Mouse (Mus musculus): ENCODE data around the gene Mindy3. TPM values are rescaled to one million over a fixed set of nuclear protein-coding genes. Genes with fewer than 3 reads are reported as not detected.

Mindy3 gene
- total RNA-seq (2014; fragmentation: Nextera tagmentation) (62.8 and 64.4 TPM in 2 replicates), total RNA-seq (2017) (46.4 and 53.9 TPM in 2 replicates), polyA plus RNA-seq (2012) (91.7 and 113 TPM in 2 replicates)

DNA sequence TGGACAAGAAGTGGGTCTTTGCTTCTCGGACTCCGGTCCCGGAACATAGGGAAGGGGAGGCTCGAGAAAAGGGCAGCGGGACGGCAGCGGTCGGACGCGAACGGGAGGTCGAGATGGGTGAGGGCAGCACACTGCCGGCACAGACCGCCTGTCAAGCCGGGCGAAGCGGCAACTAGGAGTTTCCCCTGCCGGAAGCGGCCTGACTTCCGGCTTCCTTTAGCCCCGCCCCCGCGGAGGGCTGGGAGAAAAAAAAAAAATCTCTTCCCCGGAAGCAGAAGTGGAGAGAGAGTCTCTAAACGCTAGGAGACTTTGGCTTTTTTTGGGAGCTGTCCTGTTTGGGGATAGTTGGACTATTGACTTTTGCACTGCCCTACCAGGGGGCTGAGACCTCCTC, at the start of gene Mindy3:
Gene Mindy3, minus strand, starts transcription at position 209 of the 394 bp plus-strand sequence.
- H3K4me1 ChIP-seq (ENCODE audit: insufficient read depth, low read depth, low read length) = peaks cover 26% of the 10 kb centered on the region
- ATAC-seq (ENCODE audit: extremely low read depth, insufficient number of reproducible peaks, low FRiP score, poor library complexity, severe bottlenecking) (peak; percentile 84), DNase-seq (ENCODE audit: low spot score) (peak; percentile 67)
- H3K9me3 ChIP-seq (replicated peaks) = no peaks in the 10 kb centered on the region
- TF ChIP-seq GATA2 (IDR thresholded peaks at IDR 0.05; ENCODE audit: borderline replicate concordance, low read depth, low read length) (no peak), TAL1 (conservative IDR thresholded peaks at IDR 0.05; ENCODE audit: low read depth, low read length) (no peak), GATA1 (IDR thresholded peaks at IDR 0.05; ENCODE audit: borderline replicate concordance, low read length) (no peak), POLR2AphosphoS5 (IDR thresholded peaks at IDR 0.05; ENCODE audit: insufficient replicate concordance, low read depth, low read length) (no peak), CTCF (IDR thresholded peaks at IDR 0.05; ENCODE audit: low read depth, low read length) (no peak)
- H3K36me3 ChIP-seq (replicated peaks) = peaks cover 17% of the 10 kb centered on the region
- peaks cover 4% of the 10 kb centered on the region; the same call in 1 of the 2 replicates for H3K27me3 ChIP-seq (ENCODE audit: insufficient read depth, low read length)
- peak within 1 kb of the TSS; percentile 97 for H3K4me3 ChIP-seq (ENCODE audit: low read depth, low read length)

DNA sequence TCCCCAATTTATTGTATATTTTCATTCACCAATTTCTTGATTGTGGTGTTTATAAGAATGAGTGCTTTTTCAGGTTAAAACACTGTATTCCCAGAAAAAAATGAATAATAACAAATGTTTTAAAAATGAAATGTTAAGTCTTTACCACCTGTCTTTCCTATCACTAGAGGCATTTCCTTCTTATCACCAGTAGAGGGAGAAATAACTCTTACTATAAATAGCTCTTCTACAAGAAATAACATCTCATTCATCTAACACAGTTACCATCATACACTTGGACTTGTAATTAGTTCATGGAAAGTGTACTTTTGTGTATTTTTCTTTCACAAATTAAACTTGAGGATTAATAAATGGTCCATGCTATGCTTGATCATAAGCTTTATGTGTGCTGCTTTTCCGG, 40.5 kb upstream of the Mindy3 start:
- H3K4me1 ChIP-seq (ENCODE audit: insufficient read depth, low read depth, low read length) = no peaks in the 10 kb centered on the region
- no peaks in the 10 kb centered on the region for H3K36me3 ChIP-seq (replicated peaks)
- H3K27me3 ChIP-seq (ENCODE audit: insufficient read depth, low read length) = 0 out of 2 replicates have a peak, but pooled peaks cover 2% of the 10 kb centered on the region
- ATAC-seq (ENCODE audit: extremely low read depth, insufficient number of reproducible peaks, low FRiP score, poor library complexity, severe bottlenecking) = no peak
- no peaks in the 10 kb centered on the region for H3K9me3 ChIP-seq (replicated peaks)
- TF ChIP-seq GATA2 (IDR thresholded peaks at IDR 0.05; ENCODE audit: borderline replicate concordance, low read depth, low read length) (no peak), POLR2AphosphoS5 (IDR thresholded peaks at IDR 0.05; ENCODE audit: insufficient replicate concordance, low read depth, low read length) (no peak), GATA1 (IDR thresholded peaks at IDR 0.05; ENCODE audit: borderline replicate concordance, low read length) (no peak), TAL1 (conservative IDR thresholded peaks at IDR 0.05; ENCODE audit: low read depth, low read length) (no peak), CTCF (IDR thresholded peaks at IDR 0.05; ENCODE audit: low read depth, low read length) (no peak)
- DNase-seq (ENCODE audit: low spot score) = no peak
- H3K4me3 ChIP-seq (ENCODE audit: low read depth, low read length) = no peak overlapping the region

DNA sequence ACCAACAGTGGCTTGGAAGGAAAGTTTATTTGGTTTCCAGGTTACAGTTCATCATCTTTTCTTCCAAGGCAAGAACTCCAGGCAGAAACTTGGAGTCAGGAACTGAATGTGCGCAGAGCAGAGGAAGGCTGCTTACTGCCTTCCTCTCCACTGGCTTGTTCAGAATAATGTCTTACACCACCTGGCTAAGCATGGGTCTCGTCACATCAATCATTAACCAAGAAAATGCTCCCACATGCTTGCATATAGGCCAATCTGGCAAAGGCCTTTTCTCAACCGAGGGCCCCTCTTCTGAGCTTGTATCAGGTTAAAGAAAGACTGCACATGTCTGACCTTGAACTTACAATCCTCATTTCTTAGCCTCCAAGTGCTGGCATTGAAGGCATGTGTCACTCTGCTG, 30.8 kb upstream of the Mindy3 start:
- Histone ChIP-seq H3K36me3 (replicated peaks) (no peaks in the 10 kb centered on the region), H3K4me3 (ENCODE audit: low read depth, low read length) (no peak overlapping the region)

DNA sequence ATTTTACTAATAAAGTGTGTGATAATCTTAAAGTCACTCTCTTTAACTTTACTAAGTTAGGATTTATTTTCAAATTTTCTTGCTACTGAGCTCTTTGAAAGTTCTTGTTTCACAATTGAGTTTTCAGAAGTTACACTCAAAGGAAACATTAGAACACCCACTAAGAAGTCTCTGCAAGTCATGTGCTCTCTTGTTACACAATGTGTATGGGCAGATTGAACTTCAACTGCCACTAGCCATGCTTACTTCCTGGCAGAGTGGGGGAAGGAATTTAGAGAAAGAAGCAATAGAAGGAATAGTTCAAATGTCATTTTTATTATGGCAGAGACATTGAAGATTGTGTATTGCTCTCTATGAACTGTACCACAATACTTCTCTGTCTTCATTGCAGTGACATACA, 20.9 kb upstream of the Mindy3 start:
- Histone ChIP-seq H3K4me1 (ENCODE audit: insufficient read depth, low read depth, low read length) (no peaks in the 10 kb centered on the region), H3K27me3 (ENCODE audit: insufficient read depth, low read length) (peaks cover 3% of the 10 kb centered on the region; the same call in 1 of the 2 replicates), H3K36me3 (replicated peaks) (no peaks in the 10 kb centered on the region), H3K4me3 (ENCODE audit: low read depth, low read length) (no peak overlapping the region), H3K9me3 (replicated peaks) (no peaks in the 10 kb centered on the region)
- no peak for DNase-seq (ENCODE audit: low spot score)
- TF ChIP-seq GATA2 (IDR thresholded peaks at IDR 0.05; ENCODE audit: borderline replicate concordance, low read depth, low read length) = no peak
- no peak for TF ChIP-seq POLR2AphosphoS5 (IDR thresholded peaks at IDR 0.05; ENCODE audit: insufficient replicate concordance, low read depth, low read length)
- no peak for TF ChIP-seq GATA1 (IDR thresholded peaks at IDR 0.05; ENCODE audit: borderline replicate concordance, low read length)
- TF ChIP-seq CTCF (IDR thresholded peaks at IDR 0.05; ENCODE audit: low read depth, low read length) = no peak
- no peak for TF ChIP-seq TAL1 (conservative IDR thresholded peaks at IDR 0.05; ENCODE audit: low read depth, low read length)
- ATAC-seq (ENCODE audit: extremely low read depth, insufficient number of reproducible peaks, low FRiP score, poor library complexity, severe bottlenecking) = no peak

More for the DNA sequence above, 30.8 kb upstream of the Mindy3 start:
- no peak for DNase-seq (ENCODE audit: low spot score)
- no peaks in the 10 kb centered on the region; the same call in 1 of the 2 replicates for H3K27me3 ChIP-seq (ENCODE audit: insufficient read depth, low read length)
- ATAC-seq (ENCODE audit: extremely low read depth, insufficient number of reproducible peaks, low FRiP score, poor library complexity, severe bottlenecking) = no peak
- no peaks in the 10 kb centered on the region for H3K9me3 ChIP-seq (replicated peaks)
- TF ChIP-seq POLR2AphosphoS5 (IDR thresholded peaks at IDR 0.05; ENCODE audit: insufficient replicate concordance, low read depth, low read length) = no peak
- no peak for TF ChIP-seq CTCF (IDR thresholded peaks at IDR 0.05; ENCODE audit: low read depth, low read length)
- TF ChIP-seq TAL1 (conservative IDR thresholded peaks at IDR 0.05; ENCODE audit: low read depth, low read length) = no peak
- TF ChIP-seq GATA1 (IDR thresholded peaks at IDR 0.05; ENCODE audit: borderline replicate concordance, low read length) = no peak
- no peak for TF ChIP-seq GATA2 (IDR thresholded peaks at IDR 0.05; ENCODE audit: borderline replicate concordance, low read depth, low read length)
- no peaks in the 10 kb centered on the region for H3K4me1 ChIP-seq (ENCODE audit: insufficient read depth, low read depth, low read length)

DNA sequence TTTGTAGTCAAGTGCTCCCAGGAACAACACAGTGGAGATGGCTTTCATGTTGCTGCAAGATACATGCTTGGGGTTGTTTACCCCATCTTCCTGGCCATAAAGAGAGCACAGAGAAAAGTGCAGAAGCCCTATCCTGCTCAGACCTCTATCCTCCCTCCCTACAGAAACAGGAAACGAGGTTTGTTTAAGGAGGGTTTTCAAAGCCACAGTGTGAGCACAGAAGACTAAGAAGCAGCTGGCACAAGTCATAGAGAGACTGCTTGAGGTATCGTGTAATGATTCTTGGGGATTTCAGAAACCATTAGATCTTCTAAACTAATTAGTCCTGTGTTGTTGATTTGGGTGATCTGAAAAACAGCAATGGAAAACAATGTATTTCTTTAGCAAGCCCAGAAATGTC, 20.3 kb upstream of the Mindy3 start:
- Histone ChIP-seq H3K9me3 (replicated peaks) (no peaks in the 10 kb centered on the region), H3K36me3 (replicated peaks) (no peaks in the 10 kb centered on the region), H3K27me3 (ENCODE audit: insufficient read depth, low read length) (peaks cover 3% of the 10 kb centered on the region; the same call in 1 of the 2 replicates), H3K4me3 (ENCODE audit: low read depth, low read length) (no peak overlapping the region), H3K4me1 (ENCODE audit: insufficient read depth, low read depth, low read length) (no peaks in the 10 kb centered on the region)
- no peak for ATAC-seq (ENCODE audit: extremely low read depth, insufficient number of reproducible peaks, low FRiP score, poor library complexity, severe bottlenecking)
- TF ChIP-seq CTCF (IDR thresholded peaks at IDR 0.05; ENCODE audit: low read depth, low read length) (no peak), TAL1 (conservative IDR thresholded peaks at IDR 0.05; ENCODE audit: low read depth, low read length) (no peak), POLR2AphosphoS5 (IDR thresholded peaks at IDR 0.05; ENCODE audit: insufficient replicate concordance, low read depth, low read length) (no peak), GATA2 (IDR thresholded peaks at IDR 0.05; ENCODE audit: borderline replicate concordance, low read depth, low read length) (no peak)
- DNase-seq (ENCODE audit: low spot score) = no peak

DNA sequence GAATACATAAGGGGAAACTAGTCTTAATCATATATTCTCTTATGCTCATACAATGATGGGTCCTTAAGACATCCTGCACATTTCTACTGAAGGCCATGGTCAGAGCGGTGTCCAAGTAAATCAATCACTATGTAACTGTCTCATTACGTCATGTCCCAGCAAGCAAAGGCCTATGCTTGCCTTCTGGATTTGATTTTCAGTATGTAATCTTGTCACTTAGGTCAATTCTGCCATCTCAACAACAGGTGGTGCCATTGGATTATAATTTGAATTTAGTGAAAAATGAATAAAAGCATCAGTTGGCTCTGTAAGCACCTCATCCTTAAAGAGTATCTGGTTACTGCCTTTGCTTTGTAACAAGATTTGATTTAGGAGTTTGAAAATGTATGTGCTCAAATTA, 18.9 kb upstream of the Mindy3 start:
- ATAC-seq (ENCODE audit: extremely low read depth, insufficient number of reproducible peaks, low FRiP score, poor library complexity, severe bottlenecking) = no peak
- no peak overlapping the region for H3K4me3 ChIP-seq (ENCODE audit: low read depth, low read length)

More for the DNA sequence above, 18.9 kb upstream of the Mindy3 start:
- TF ChIP-seq GATA1 (IDR thresholded peaks at IDR 0.05; ENCODE audit: borderline replicate concordance, low read length) (no peak), GATA2 (IDR thresholded peaks at IDR 0.05; ENCODE audit: borderline replicate concordance, low read depth, low read length) (no peak), POLR2AphosphoS5 (IDR thresholded peaks at IDR 0.05; ENCODE audit: insufficient replicate concordance, low read depth, low read length) (no peak), TAL1 (conservative IDR thresholded peaks at IDR 0.05; ENCODE audit: low read depth, low read length) (no peak), CTCF (IDR thresholded peaks at IDR 0.05; ENCODE audit: low read depth, low read length) (no peak)
- Histone ChIP-seq H3K4me1 (ENCODE audit: insufficient read depth, low read depth, low read length) (no peaks in the 10 kb centered on the region), H3K9me3 (replicated peaks) (no peaks in the 10 kb centered on the region), H3K36me3 (replicated peaks) (no peaks in the 10 kb centered on the region), H3K27me3 (ENCODE audit: insufficient read depth, low read length) (peaks cover 3% of the 10 kb centered on the region; the same call in 1 of the 2 replicates)
- DNase-seq (ENCODE audit: low spot score) = no peak
